Mouse (Mus musculus) NIH3T3 (cell line): ENCODE measurements at regions not wholly inside any gene's neighbourhood (a gene's known extent, or its start where the extent isn't known, plus 50 kb on each side); places are given as distances from the start of the nearest gene placed in this dataset.
"Not testable (repeated sequence)": the region's sequence is repeated elsewhere in the genome, so short reads cannot be mapped to it uniquely, and the experiment has no call there.

ENCODE experiments used
- DNase-seq: peaks from one replicate; pipeline ENCODE4 v3.0.0-alpha.2; 2012; ENCODE audit warnings: low read depth

DNA sequence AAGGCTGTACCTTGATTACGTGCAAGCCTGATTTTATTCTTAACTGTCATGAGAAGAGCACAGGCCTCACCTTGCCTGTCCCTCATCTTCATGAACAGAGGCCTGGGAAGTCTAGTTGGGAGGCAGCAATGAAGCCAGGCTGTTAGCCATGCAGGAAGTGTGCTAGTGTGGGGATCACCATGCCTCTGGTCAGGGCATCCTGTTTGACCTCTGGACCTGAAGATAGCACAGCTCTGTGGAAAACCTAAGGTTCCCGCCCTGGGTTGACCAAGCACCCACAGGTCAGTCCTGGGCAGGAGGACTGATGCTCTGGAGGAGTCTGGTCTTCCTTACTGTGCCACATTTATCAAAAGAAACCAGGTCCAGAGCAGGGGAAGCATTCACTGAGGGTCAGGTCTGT lies 157.6 kb downstream of the Gm906 start:
- DNase-seq, result no peak

DNA sequence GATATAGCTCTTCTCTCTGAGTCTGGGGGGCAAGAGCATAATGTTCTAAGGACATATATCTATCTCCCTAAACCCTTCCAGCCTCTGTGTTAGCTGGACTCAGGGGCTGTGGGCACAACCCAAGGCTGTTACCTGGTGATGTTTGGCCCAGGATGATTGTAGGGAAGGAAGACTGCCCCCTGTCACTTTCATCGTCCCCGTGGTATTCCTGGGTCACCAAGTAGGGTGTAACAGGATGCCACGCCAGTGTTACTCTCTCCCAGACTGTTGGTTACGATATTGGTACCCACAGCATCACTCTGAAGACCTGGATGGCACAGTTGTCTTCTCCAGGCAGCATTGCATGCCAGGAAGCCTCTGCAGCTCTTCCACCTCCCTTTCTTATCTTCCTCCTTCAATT lies 185.3 kb downstream of the Gm906 start:
- DNase-seq, result no peak

DNA sequence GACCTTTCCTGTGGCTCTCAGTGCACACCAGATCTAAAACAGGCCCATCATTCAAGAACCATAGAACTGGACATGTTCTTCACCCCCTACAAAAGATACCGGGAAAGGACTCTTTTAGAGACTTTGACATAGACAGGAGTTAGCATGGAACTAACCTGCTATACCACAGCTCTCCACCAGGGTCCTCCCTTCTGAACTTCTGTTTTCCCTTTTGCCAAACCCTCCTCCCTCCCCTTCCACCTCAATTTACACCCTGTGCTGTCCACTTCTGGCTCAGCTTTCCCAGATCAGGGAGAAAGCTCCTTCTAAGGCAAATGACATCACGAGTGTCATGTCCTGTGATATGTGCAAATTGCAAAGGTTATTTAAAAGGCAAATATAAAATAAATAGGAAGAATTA lies 185.7 kb downstream of the Gm906 start:
- DNase-seq, result not testable (repeated sequence)

DNA sequence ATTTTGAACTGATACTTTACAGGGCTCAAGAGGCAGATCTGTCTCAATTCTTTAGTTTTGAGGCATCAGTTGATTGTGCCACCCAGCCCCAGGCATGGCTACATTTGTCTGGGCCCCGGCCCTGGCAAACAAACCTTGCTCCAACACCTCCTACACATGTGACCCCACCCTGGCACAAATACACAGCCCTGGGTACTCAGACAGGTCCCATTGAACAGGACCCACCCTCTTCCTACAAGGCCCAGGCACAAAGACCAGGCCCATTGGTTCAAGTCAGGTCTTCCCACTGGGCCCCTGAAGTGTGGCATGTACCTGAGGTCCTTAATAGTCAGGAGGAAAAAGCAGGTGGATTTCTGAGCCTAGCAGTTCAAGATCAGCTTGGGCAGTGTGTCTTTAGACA lies 190.4 kb downstream of the Gm906 start:
- DNase-seq, result not testable (repeated sequence)

DNA sequence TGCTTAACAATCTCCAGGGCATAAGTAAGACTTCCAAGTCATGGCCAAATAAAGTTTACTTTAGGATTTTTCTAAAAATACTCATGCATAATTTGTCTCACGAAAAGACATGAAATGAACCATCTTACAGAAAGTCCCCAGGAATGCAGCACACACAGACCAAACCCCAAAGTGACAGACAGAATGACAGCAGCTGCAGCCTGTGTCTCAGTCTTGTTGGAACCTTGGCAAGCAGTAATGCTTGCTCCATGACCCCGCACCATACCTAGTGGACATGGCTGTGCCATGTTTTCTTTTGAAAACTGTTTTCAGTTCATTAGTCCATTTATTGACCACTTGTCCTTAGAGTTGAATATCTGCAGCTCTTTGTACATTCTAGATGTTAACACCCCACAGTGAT lies 191.1 kb downstream of the Gm906 start:
- DNase-seq, result not testable (repeated sequence)

DNA sequence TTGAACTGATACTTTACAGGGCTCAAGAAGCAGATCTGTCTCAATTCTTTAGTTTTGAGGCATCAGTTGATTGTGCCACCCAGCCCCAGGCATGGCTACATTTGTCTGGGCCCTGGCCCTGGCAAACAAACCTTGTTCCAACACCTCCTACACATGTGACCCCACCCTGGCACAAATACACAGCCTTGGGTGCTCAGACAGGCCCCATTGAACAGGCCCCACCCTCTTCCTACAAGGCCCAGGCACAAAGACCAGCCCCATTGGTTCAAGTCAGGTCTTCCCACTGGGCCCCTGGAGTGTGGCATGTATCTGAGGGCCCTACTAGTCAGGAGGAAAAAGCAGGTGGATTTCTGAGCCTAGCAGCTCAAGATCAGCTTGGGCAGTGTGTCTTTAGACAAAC lies 198.4 kb downstream of the Gm906 start:
- DNase-seq, result not testable (repeated sequence)

DNA sequence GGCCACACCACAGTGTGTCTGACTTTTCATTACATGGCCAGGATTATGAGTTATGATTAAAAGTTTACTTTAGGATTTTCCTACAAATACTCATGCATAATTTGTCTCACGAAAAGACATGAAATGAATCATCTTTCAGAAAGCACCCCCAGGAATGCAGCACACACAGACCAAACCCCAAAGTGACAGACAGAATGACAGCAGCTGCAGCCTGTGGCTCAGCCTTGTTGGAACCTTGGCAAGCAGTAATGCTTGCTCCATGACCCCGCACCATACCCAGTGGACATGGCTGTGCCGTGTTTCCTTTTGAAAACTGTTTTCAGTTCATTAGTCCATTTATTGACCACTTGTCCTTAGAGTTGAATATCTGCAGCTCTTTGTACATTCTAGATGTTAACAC lies 199.0 kb downstream of the Gm906 start:
- not testable (repeated sequence) for DNase-seq

DNA sequence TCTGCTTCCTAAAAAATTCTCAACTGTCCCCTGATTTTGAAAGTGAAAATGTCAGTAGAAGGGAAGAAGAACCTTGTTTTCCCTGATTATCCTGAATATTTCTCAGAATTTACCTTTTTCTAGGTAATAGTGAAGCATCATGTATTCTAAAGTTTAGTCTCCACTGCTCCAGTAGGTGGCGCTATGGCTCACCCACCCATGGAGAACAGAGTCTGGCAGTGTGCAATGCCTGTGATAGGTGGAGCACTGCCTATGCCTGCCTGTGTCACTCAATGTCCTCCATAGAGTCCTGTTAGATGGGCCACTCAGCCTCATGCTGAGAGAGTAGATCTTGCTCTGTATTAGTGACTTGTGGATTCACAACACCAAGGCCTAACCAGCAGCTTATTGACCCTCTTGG lies 218.4 kb downstream of the Gm906 start:
- DNase-seq, result peak; percentile 22

DNA sequence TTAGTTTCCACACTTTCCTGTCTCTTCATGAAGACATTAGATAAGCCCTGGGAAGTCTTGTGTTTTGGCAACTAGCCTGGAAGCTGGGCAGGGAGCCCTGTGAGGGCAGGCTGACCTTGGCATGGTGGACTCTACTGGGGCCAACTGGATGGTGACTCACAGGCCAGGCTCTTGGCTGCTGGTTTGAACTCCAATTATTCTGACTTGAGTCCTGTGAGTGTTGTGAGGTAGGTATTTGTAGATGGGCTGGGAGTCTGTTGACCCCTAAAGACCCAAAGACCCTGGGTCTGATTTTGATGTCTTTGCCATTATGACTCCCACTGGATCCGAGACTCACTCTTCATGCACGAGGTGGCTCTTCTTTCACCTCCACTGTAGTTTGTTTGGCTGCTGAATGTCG lies 208.9 kb upstream of the Gm30302 start:
- DNase-seq, result not testable (repeated sequence)

DNA sequence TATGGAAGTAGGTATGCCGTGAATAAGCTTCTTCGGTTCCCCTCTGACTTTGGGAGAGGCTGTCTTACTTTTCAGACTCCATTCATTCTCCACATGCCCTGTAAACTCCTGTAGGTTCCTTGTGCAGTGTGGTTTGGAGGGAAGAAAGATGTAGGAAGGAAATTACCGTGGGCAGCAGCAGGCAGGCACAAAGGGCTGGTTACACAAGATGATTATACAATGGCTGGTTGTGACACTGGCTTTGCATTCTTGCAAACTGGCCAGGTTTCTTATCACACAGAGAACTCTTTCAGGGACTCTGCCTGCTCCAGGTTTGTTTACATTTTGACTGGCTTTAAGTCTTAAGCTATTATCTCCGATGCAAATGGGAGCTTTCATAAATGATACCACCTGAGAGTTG lies 167.3 kb upstream of the Gm30302 start:
- not testable (repeated sequence) for DNase-seq

DNA sequence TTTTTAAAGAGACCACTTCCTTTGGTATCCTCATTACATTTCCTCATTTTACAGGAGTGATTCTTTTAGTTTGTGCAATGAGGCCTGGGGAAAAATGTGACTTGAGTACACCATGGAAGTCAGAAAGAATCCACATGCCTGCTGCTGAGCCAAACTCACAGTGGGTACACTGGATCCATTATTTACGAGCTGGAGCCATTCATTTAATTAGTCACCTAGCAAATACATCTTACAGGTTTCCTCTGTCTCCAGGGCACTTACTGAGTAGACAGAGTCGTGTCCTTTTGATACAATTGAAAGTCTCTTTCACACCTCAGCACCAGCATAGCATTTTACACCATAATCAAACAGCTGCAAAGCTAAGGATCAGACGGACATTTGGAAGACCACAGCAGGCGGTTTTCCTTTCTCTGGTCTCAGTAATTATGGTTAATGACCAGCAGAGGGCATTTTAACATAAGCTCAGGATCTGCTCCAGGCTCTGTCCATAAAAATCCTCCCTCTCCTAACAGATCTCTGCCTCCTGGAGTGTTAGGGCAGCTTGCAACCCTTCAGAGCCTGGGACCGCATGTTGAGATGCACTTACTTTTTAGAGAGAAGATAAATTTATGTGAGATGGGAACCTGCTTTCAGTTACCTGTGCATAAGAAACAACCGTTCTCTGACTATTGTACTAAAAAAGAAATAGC lies 159.3 kb upstream of the Gm30302 start:
- DNase-seq, result peak; percentile 15

DNA sequence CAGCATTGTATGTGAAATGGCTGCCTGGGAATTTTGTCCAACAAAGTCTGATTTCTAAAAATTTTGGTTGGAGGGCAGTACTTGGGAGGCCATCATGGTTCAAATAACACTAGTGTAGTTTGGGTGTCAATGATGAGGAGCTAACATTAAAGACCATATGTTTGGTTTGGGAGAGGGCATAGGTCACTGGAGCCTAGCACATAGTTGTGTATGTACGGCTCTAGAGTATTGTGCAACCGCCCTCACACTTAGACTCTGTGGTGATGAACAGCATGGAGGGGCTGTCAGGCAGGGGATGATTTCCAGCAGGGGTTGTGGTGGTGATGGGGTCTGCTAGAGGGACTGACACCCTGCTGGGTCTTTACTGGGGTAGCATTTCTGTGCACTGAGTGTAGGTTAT lies 117.0 kb upstream of the Gm30302 start:
- DNase-seq, result no peak
